Mouse (Mus musculus) MEL (cell line): Measurements from ENCODE around the gene Anxa2.

Experiments used
- CTCF ChIP-seq, 3 experiments: IDR thresholded peaks in 2 of 3; conservative IDR thresholded peaks in 1 of 3; 2 replicates each; pipeline ENCODE4 v1.5.1; 2011 to 2012; ENCODE audit warnings: low read length in 3 of 3, low read depth in 2 of 3, mild to moderate bottlenecking in 2 of 3, improper control_type of control experiment in 1 of 3, inconsistent platforms in 1 of 3, mixed read lengths in 1 of 3, moderate library complexity in 1 of 3; ENCODE audit not compliant: control insufficient read depth in 1 of 3, insufficient read depth in 1 of 3, poor library complexity in 1 of 3, severe bottlenecking in 1 of 3
- ELF1 ChIP-seq: IDR thresholded peaks from 2 replicates; pipeline ENCODE4 v1.6.1; 2014; ENCODE audit warnings: low read depth, mild to moderate bottlenecking, inconsistent platforms, low read length, improper control_type of control experiment, moderate library complexity
- EP300 ChIP-seq, 2 experiments: IDR thresholded peaks; 2 replicates each; pipeline ENCODE4 v1.6.1; 2011; ENCODE audit warnings: improper control_type of control experiment in 2 of 2, low read length in 2 of 2, low read depth in 1 of 2, mild to moderate bottlenecking in 1 of 2
- JUND ChIP-seq: IDR thresholded peaks from 2 replicates; pipeline ENCODE4 v1.6.1; 2011; ENCODE audit warnings: low read depth, mild to moderate bottlenecking, improper control_type of control experiment, low read length
- MYB ChIP-seq: IDR thresholded peaks from 2 replicates; pipeline ENCODE4 v1.6.1; 2011; ENCODE audit warnings: mild to moderate bottlenecking, low read depth, low read length, improper control_type of control experiment
- POLR2A ChIP-seq, 2 experiments: IDR thresholded peaks; 2 replicates each; pipeline ENCODE4 v1.6.1; 2011 to 2012; ENCODE audit warnings: low read length in 2 of 2, mild to moderate bottlenecking in 2 of 2, control low read depth in 1 of 2, improper control_type of control experiment in 1 of 2, low read depth in 1 of 2, moderate library complexity in 1 of 2; ENCODE audit not compliant: control insufficient read depth in 1 of 2, insufficient read depth in 1 of 2, poor library complexity in 1 of 2
- RCOR1 ChIP-seq: IDR thresholded peaks from 2 replicates; pipeline ENCODE4 v1.6.1; 2012; ENCODE audit warnings: low read depth, mild to moderate bottlenecking, inconsistent platforms, low read length, improper control_type of control experiment
- TAL1 ChIP-seq: IDR thresholded peaks from 2 replicates; pipeline ENCODE4 v1.6.1; 2012; ENCODE audit warnings: mild to moderate bottlenecking, inconsistent platforms, low read length, moderate library complexity, mixed read lengths
- TBP ChIP-seq: IDR thresholded peaks from 2 replicates; pipeline ENCODE4 v1.8.0; 2011; ENCODE audit warnings: low read depth, low read length, improper control_type of control experiment
- UBTF ChIP-seq: IDR thresholded peaks from 2 replicates; pipeline ENCODE4 v1.6.1; 2012; ENCODE audit warnings: low read depth, mild to moderate bottlenecking, inconsistent platforms, low read length, improper control_type of control experiment, moderate library complexity, borderline replicate concordance; ENCODE audit not compliant: insufficient read depth
- USF1 ChIP-seq: IDR thresholded peaks from 2 replicates; pipeline ENCODE4 v1.6.1; 2014; ENCODE audit warnings: low read depth, mild to moderate bottlenecking, inconsistent platforms, low read length, improper control_type of control experiment, moderate library complexity

DNA sequence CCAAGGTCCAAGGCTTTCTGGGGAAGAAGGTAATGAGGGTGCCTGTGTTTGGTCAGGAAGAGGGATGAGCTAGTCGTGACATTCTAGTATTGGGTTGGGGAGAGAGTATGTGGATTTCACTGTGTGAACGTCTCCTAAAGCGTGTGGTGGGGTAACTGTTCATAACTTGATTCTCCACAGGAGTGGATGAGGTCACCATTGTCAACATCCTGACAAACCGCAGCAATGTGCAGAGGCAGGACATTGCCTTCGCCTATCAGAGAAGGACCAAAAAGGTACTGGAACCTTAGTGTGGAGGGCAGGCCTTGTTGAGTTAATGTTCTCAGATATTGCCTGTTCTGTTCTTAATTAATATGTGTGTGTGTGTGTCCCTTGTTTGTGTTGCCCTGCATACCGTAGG is 22.5 kb downstream of the Anxa2 start:
- TF ChIP-seq CTCF (IDR thresholded peaks at IDR 0.05 in 2 of 3, conservative IDR thresholded peaks at IDR 0.05 in 1 of 3; ENCODE audit: control insufficient read depth in 1 of 3, insufficient read depth in 1 of 3, low read depth in 2 of 3, low read length in 3 of 3, poor library complexity in 1 of 3, severe bottlenecking in 1 of 3): no peak
- TF ChIP-seq USF1: no peak
- TF ChIP-seq POLR2A (IDR thresholded peaks at IDR 0.05; ENCODE audit: control insufficient read depth in 1 of 2, insufficient read depth in 1 of 2, low read depth in 1 of 2, low read length in 2 of 2, poor library complexity in 1 of 2): no peak
- no peak for TF ChIP-seq JUND
- TF ChIP-seq TAL1: no peak
- TF ChIP-seq MYB: no peak
- no peak for TF ChIP-seq UBTF
- TF ChIP-seq TBP: no peak
- no peak for TF ChIP-seq EP300 (IDR thresholded peaks at IDR 0.05; ENCODE audit: low read depth in 1 of 2, low read length in 2 of 2)
- no peak for TF ChIP-seq RCOR1
- TF ChIP-seq ELF1: no peak
